Mouse (Mus musculus) bone marrow macrophage, adult 2 months (primary cell): ENCODE results near the gene Doc2a. TPM values are rescaled to one million over a fixed set of nuclear protein-coding genes. Genes with fewer than 3 reads are reported as not detected.

Source experiments
- H3K27ac ChIP-seq: 2 replicates; pipeline ENCODE4 v1.5.1; 2012; ENCODE audit warnings: low read depth, low read length; ENCODE audit not compliant: insufficient read depth
- H3K4me1 ChIP-seq: 2 replicates; pipeline ENCODE4 v1.6.1; 2012; ENCODE audit warnings: low read length; ENCODE audit not compliant: control insufficient read depth, insufficient read depth
- H3K4me3 ChIP-seq: 2 replicates; pipeline ENCODE4 v1.5.1; 2012; ENCODE audit warnings: mild to moderate bottlenecking, low read length, moderate library complexity; ENCODE audit not compliant: insufficient read depth
- CTCF ChIP-seq: IDR thresholded peaks from 2 replicates; pipeline ENCODE4 v1.5.1; 2012; ENCODE audit warnings: low read depth, mild to moderate bottlenecking, low read length, moderate library complexity
- POLR2A ChIP-seq: IDR thresholded peaks from 2 replicates; pipeline ENCODE4 v1.6.1; 2012; ENCODE audit warnings: mild to moderate bottlenecking, low read depth, low read length, borderline replicate concordance
- polyA plus RNA-seq: library from polyadenylated mRNA; stranded (reverse); fragments of >200 nt; gene quantifications from 2 replicates; pipeline ENCODE4 v1.2.4, GENCODE M21; 2012; ENCODE audit not compliant: missing spikeins, insufficient read depth, insufficient read length

Doc2a gene
- polyA plus RNA-seq, 1 experiment: not detected

DNA sequence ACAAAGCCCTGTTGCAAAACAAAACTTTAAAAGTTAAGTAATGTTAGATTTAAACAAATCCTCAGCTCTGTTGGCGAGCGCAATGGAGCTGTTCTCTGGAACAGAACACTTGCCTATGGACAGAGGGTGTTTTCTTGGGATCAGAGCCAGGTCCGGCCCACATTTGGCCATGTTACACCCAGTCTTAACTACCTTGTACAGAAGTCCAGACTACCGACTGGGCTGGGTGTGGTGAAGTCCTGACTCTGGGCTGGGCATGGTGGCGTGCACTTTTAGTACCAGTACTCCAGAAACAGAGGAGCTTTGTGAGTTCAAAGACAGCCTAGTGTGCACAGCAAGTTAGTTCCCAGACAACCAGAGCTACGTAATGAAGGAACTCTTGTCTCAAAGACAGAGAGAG is 40.3 kb upstream of the Doc2a start:
- Histone ChIP-seq H3K4me3 (no peak overlapping the region), H3K27ac (no peak overlapping the region), H3K4me1 (peaks cover 29% of the 10 kb centered on the region)
- TF ChIP-seq POLR2A (no peak), CTCF (no peak)

DNA sequence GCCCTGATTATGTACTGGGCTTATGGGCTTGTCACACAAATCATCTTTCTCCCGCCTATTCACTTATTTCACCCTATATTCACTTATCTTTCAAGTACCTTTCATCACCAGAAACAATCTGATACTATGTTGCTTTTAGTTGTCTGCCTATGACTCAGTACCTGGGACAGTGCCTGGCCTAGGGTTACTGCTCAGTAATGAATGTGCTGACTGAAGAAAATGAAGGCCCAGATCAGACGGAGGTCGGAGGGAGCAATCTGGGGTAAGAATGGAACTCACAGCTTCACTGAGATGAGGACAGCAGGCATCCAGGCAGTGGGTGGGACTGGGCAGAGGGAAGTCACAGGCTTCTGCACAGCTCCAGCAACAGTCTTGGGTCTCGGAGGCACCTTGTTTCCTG is 39.8 kb upstream of the Doc2a start:
- H3K27ac ChIP-seq: no peak overlapping the region
- no peak for TF ChIP-seq POLR2A
- no peak for TF ChIP-seq CTCF
- no peak overlapping the region for H3K4me3 ChIP-seq
- H3K4me1 ChIP-seq: peaks cover 25% of the 10 kb centered on the region

DNA sequence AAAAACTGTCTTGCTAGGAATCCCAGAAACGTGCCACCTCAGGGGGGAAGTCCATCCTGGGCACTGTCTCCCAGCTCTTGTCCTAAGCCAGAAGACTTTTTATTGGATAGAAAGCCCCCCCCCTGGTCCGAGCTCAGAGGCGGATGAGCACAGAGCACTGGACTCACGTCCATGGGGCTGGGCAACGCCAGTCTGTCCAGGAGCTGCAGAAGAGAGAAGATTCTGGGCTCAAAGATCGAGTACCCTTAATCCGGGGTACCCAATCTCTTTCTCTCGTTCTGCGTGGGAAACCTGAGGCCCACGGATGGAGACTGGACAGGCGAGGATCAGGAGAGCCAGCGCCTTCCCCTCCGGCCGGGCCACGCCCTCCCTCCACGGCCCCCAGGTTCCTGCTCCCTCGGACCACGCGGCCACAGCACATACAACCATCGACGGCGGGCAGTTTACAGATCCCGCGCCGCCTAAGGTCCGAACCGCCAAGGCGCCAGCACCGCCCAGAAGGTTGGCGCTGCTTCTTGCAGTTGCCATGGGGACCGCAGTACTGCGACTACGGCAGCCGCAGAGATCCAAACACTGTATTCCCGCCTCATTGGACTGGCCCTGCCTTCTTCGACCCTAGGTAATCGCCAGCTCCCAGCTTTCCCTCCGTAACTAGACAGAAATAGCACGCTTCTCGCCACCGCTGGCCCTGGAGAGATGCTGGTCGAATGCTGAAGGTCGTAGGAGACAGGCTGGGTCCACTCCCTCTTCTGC is 38.3 kb upstream of the Doc2a start:
- Histone ChIP-seq H3K4me1 (peaks cover 10% of the 10 kb centered on the region), H3K4me3 (peak overlapping the region; percentile 73), H3K27ac (peak overlapping the region; percentile 48)
- TF ChIP-seq POLR2A: no peak
- TF ChIP-seq CTCF: no peak

DNA sequence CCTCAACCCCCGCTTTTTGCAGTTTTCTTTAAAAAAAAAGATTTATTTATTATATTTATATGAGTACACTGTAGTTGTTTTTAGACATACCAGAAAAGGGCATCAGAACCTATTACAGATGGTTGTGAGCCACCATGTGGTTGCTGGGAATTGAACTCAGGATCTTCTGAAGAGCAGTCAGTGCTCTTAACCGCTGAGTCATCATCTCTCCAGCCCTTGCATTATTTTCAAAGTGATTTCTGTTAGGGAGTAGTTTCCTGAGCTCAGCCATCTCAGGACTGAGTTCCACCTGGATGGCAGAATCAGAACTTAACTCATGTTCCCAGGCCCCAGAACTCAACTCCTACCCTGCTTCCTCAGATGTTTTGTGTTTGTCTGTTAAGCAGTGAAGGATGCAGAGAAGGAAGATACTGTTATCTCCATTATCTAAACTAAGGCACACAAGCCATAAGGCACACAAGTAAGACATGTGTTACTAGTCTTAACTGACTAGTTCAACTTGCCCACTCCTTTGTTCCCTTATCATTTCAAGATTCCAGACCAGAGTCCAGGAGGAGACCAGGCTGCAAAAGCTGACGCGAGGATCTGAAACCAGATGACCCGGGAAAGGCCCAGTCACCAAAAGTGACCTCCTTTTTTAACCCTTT is 37.4 kb upstream of the Doc2a start:
- no peak for TF ChIP-seq POLR2A
- no peak for TF ChIP-seq CTCF
- no peak overlapping the region for H3K4me3 ChIP-seq
- H3K4me1 ChIP-seq: peaks cover 7% of the 10 kb centered on the region
- H3K27ac ChIP-seq: no peak overlapping the region

DNA sequence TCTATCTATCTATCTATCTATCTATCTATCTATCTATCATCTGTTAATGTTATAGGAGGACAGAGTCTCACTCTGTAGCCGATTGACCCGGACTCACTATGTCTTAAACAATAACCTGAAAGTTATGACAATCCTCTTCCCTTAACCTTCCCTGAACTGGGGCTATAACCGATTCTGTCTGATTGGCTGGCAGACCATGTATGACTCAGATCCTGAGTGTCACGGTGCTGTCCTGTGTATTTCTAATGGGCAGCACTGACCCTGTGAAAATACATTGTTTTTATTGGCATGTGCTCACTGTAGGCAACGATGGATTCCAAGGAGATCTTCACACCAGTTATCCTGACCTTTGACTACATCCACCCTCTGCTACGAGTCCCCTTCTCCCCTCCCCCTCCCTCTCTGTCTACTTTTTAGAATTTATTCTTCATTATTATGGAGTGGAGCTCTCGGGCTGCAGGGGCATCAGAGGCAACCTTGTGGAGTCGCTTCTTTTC is 31.4 kb upstream of the Doc2a start:
- Histone ChIP-seq H3K27ac (no peak overlapping the region), H3K4me3 (no peak overlapping the region), H3K4me1 (no peaks in the 10 kb centered on the region)
- no peak for TF ChIP-seq POLR2A
- TF ChIP-seq CTCF: no peak

DNA sequence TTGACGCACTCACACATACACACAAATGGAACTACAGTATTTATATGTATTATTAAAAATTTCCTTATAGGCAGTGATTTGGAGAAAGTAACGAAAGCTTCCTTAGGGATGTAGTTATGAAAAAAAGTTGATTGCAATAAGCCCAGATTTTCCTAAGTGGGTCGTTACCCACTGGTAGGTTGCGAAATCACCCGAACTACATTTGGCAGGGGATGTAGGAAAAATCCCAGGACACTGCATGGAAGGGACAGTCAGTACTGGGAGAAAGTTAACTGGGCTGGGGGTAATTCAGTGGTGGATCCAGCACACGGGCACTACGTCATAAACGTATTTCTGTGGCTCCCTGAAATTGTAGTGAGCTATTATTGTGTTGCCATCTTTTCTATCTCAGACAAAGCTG is 30.7 kb upstream of the Doc2a start:
- 0 out of 2 replicates have a peak, but pooled peaks cover under 1% of the 10 kb centered on the region for H3K4me1 ChIP-seq
- H3K4me3 ChIP-seq: no peak overlapping the region
- no peak for TF ChIP-seq POLR2A
- no peak for TF ChIP-seq CTCF
- H3K27ac ChIP-seq: no peak overlapping the region

DNA sequence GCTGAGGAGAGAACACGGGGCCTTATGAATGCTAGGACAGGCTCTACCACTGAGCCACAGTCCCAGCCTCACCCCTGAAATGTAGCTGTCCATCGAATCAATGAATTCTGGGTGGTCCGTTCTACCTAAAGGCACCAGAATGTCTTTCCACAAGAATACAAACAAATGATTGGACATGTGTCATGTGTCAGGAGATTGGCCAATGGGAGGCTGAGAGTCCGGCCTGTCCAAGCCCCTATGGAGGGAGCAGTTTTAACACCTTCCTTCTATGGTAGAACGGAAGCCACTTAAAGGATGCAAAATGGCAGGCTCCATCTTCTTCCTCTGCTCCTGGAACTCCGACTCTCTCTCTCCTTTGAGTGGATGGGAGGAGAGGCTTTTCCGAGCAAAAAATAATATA is 29.6 kb upstream of the Doc2a start:
- Histone ChIP-seq H3K4me3 (no peak overlapping the region), H3K27ac (no peak overlapping the region), H3K4me1 (peaks cover 10% of the 10 kb centered on the region)
- no peak for TF ChIP-seq POLR2A
- TF ChIP-seq CTCF: no peak

DNA sequence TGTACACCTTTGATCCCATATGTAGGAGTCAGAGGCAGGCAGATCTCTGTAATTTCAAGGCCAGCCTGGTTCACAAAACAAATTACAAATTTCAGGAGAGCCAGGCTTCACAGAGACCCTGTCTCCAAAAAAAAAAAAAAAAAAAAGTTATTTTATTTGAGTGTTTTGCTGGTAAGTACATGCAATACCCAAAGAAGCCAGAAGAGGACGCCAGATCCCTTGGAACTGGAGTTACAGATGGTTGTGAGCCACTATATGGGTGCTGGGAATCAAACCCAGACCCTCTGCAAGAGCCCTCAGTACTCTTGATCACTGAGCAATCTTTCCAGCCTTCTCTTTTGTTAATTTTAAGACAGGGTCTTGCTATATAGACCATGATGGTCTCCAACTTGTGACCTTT is 28.4 kb upstream of the Doc2a start:
- no peak overlapping the region for H3K27ac ChIP-seq
- no peak for TF ChIP-seq POLR2A
- TF ChIP-seq CTCF: no peak
- H3K4me1 ChIP-seq: peaks cover 14% of the 10 kb centered on the region
- H3K4me3 ChIP-seq: no peak overlapping the region

DNA sequence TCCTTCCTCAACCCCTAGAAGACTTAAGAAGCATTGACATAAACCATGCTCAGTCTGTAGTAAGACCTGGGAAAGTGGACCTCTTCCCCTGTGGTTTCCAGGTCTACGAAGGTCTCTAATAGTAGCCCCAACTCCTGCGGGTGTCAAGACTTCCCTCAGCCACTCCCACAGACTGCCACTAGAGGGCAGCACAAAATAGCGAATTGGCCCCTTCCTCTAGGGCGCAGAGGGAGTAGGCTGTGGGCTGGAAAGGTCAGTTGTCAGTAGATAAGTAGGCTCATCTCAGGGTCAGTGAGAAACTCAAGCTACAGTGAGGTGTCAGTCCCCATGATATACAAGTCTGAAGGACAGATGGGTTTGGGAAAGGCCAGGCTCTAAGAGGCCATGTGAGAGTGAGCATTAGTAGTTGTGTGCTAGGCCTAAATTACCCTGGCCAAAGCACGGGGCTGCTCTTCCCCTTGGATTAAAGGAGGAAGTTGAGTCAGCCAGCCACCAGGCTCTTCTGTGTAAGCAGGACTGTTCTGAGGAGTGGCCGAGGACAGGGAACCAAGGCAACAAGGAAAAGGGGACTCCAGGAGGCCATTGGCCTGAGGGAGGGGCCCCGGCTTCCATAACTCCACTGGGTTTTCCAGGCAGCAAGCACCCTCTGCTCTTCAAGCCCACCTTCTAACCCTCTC is 25.2 kb upstream of the Doc2a start:
- peak overlapping the region; percentile 97 for H3K27ac ChIP-seq
- H3K4me3 ChIP-seq: no peak overlapping the region
- H3K4me1 ChIP-seq: peaks cover 16% of the 10 kb centered on the region
- no peak; the same call in 1 of the 2 replicates for TF ChIP-seq POLR2A
- peak; percentile 79 for TF ChIP-seq CTCF

DNA sequence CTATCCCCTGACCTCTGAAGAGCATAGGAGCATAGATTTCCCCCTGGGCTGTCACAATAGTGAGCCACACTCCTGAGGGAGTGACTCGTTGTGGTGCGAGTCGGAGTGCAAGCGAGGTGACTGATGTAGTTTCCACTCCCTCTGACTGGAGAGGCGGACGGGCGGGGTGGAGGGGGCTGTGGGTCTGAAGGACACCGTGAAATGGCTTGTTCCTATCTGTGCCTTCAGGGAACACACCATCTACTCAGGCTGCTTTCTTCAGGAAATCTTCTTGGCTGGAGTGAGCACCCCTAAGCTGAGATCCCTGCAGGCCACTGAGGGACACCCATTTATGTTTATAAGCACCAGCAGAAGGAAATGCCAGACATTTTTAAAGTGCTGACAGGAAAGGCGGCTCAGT is 24.5 kb upstream of the Doc2a start:
- Histone ChIP-seq H3K4me1 (peaks cover 16% of the 10 kb centered on the region), H3K27ac (peak overlapping the region; percentile 97), H3K4me3 (no peak overlapping the region)
- TF ChIP-seq CTCF (no peak), POLR2A (no peak)
